Mouse (Mus musculus) sigmoid colon, adult 10 weeks (tissue): ENCODE data around the gene Zdhhc4. TPM values are rescaled to one million over a fixed set of nuclear protein-coding genes. Genes with fewer than 3 reads are reported as not detected.

Experiments used
- polyA plus RNA-seq: library from polyadenylated mRNA; stranded (reverse); fragments of 350-450 nt; fragmentation: Illumina TruSeq; extraction: RNeasy Lipid Tissue Mini Kit (QIAGEN cat#74804); gene quantifications from one replicate; pipeline ENCODE4 v1.2.3, GENCODE M21; 2014; ENCODE audit warnings: low read depth, low replicate concordance

Zdhhc4 gene
- 6.9 TPM for polyA plus RNA-seq

GRCm38 (mm10) chr5:143328690-143329495 is at the start of gene Zdhhc4:
Gene Zdhhc4 (minus strand): TSS chr5:143329256.

GRCm38 (mm10) chr5:143356686-143357388 is 27.8 kb upstream of the Zdhhc4 start, which contains the start of gene Grid2ip:
Gene Grid2ip (plus strand): TSS chr5:143357338.

GRCm38 (mm10) chr5:143314730-143315513 is 14.1 kb downstream of the Zdhhc4 start, which contains the start of gene E130309D02Rik:
Gene E130309D02Rik (minus strand): TSS chr5:143315360.

GRCm38 (mm10) chr5:143293404-143293803 is 35.7 kb downstream of the Zdhhc4 start, which contains the start of gene Zfp853:
Gene Zfp853 (minus strand): TSS chr5:143293623.

GRCm38 (mm10) chr5:143269363-143270150 is 59.5 kb downstream of the Zdhhc4 start, which contains the start of gene Zfp316:
Gene Zfp316 (minus strand): TSS chr5:143270022.

Other genes with a start within 250 kb of the Zdhhc4 start
- gene Rnf216, start 216.3 kb downstream of the Zdhhc4 start, polyA plus RNA-seq = 31.6 TPM
- gene Olfr718-ps1, start 181.7 kb downstream of the Zdhhc4 start, polyA plus RNA-seq = not detected
- gene Rbak, start 148.5 kb downstream of the Zdhhc4 start, polyA plus RNA-seq = 13.3 TPM
- not detected for gene Spdye4b, start 148.2 kb downstream of the Zdhhc4 start, polyA plus RNA-seq
- not detected for gene Spdye4a, start 102.4 kb downstream of the Zdhhc4 start, polyA plus RNA-seq
- gene Zfp12, start 94.1 kb downstream of the Zdhhc4 start, polyA plus RNA-seq = 8.5 TPM
- gene Zfp316, start 59.2 kb downstream of the Zdhhc4 start, polyA plus RNA-seq = 0.79 TPM
- gene Zfp853, start 35.6 kb downstream of the Zdhhc4 start, polyA plus RNA-seq = not detected
- 1.2 TPM for gene E130309D02Rik, start 13.9 kb downstream of the Zdhhc4 start, polyA plus RNA-seq
- not detected for gene Grid2ip, start 28.1 kb upstream of the Zdhhc4 start, polyA plus RNA-seq
- gene Kdelr2, start 74.6 kb upstream of the Zdhhc4 start, polyA plus RNA-seq = 158 TPM
- 1.5 TPM for gene Daglb, start 135.3 kb upstream of the Zdhhc4 start, polyA plus RNA-seq
- 578 TPM for gene Rac1, start 198.8 kb upstream of the Zdhhc4 start, polyA plus RNA-seq